Mouse (Mus musculus): ENCODE results near the gene Epor.

DNA sequence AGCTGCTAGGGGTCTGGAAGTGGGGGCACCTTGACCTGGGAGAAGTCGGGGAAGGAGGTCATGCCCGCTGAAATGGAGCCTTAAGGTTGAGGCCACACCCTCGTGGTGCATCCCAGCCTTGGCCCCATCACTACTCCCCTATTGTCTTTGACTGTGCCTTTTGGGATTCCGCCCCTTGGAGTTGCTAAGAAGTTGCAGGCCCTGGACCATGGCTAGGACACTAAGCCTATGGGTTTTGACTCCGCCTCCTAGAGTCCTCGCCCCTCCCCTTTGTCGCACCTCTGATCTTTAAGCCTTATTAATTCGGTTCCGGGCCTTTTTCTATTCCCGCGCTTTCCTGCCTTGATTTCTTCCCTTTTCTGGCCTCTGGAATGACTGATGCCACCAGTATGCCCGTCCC is 19.7 kb downstream of the Epor start:
- TF ChIP-seq EP300 (IDR thresholded peaks at IDR 0.05; ENCODE audit: insufficient read depth, low read depth, low read length) (no peak), CTCF (IDR thresholded peaks at IDR 0.05) (no peak)
